ENCODE assay signal across 9 mouse cellular contexts in genomic region chr17:35776811-35777609, GRCm38 (mm10). TPM values are rescaled to one million over a fixed set of nuclear protein-coding genes. Genes with fewer than 3 reads are reported as not detected.
DNase-seq lines count a peak whose midpoint lies in the region; ATAC-seq and TF ChIP-seq lines count a peak whose summit lies in the region.
"Had no signal": no experiment of that assay in that cellular context is flagged by ENCODE, and none has a peak within 500 bp of the region (broad histone marks: within the 10 kb centered on the region; RNA-seq: fewer than 3 reads in every experiment).

No protein-coding gene starts in this region.

- no peak overlapping the region for H3K4me3 ChIP-seq in embryonic facial prominence, embryonic 10.5 days
- H3K4me3 ChIP-seq in intestine, postnatal 0 days (ENCODE audit: low read depth, low read length): no peak overlapping the region
- H3K4me3 ChIP-seq: megakaryocyte, embryonic 14.5 days had no signal

- H3K9me3 ChIP-seq in embryonic facial prominence, embryonic 10.5 days: no peaks in the 10 kb centered on the region
- H3K9me3 ChIP-seq in intestine, postnatal 0 days (ENCODE audit: control insufficient read depth): no peaks in the 10 kb centered on the region
- H3K9me3 ChIP-seq: megakaryocyte, embryonic 14.5 days had no signal

- no peaks in the 10 kb centered on the region for H3K36me3 ChIP-seq in embryonic facial prominence, embryonic 10.5 days (replicated peaks)
- no peaks in the 10 kb centered on the region for H3K36me3 ChIP-seq in intestine, postnatal 0 days (ENCODE audit: control insufficient read depth, insufficient read depth)

- H3K27me3 ChIP-seq in embryonic facial prominence, embryonic 10.5 days (replicated peaks; ENCODE audit: low read depth, poor library complexity, severe bottlenecking): no peaks in the 10 kb centered on the region
- H3K27me3 ChIP-seq in intestine, postnatal 0 days (replicated peaks; ENCODE audit: control insufficient read depth, insufficient read depth, low read length): no peaks in the 10 kb centered on the region

- intact Hi-C loops in left cerebral cortex, postnatal 10 days (cut with DNase I): no loop called here

- TF ChIP-seq CTCF in intestine, postnatal 0 days (IDR thresholded peaks at IDR 0.05; ENCODE audit: low read depth): peak; percentile 31

- WGBS in embryonic facial prominence, embryonic 10.5 days: 69% methylated on average over 13 of the region's 13 CpGs
- WGBS in intestine, postnatal 0 days: 27% methylated on average over 13 of the region's 13 CpGs

- peak; percentile 11 for DNase-seq in embryo, embryonic 10 days (ENCODE audit: low spot score)
- DNase-seq in embryo, embryonic 9.5 days (ENCODE audit: extremely low spot score): no peak
- peak; percentile 48 for DNase-seq in embryonic facial prominence, embryonic 10.5 days (ENCODE audit: low spot score)
- peak; percentile 48 to 86 for DNase-seq in left cerebral cortex, postnatal 10 days (ENCODE audit: extremely low spot score in 1 of 2, low spot score in 2 of 2)
- DNase-seq in monocyte, adult 2 months (ENCODE audit: low read depth in 1 of 2, low spot score in 2 of 2): peak; percentile 67 to 68
- DNase-seq in urinary bladder, adult 2 months (ENCODE audit: low spot score): peak; percentile 35

- peak; percentile 78 for ATAC-seq in granulocyte monocyte progenitor cell, adult 5-6 weeks (replicated peaks; ENCODE audit: poor library complexity, severe bottlenecking)
- peak; percentile 72 for ATAC-seq in intestine, postnatal 0 days

- H3K4me2 ChIP-seq in intestine, postnatal 0 days (replicated peaks; ENCODE audit: low read depth): no peak overlapping the region

- H3K4me1 ChIP-seq in embryonic facial prominence, embryonic 10.5 days: peaks cover 11% of the 10 kb centered on the region
- peaks cover 6% of the 10 kb centered on the region; the same call in 1 of the 2 replicates for H3K4me1 ChIP-seq in intestine, postnatal 0 days (replicated peaks; ENCODE audit: control insufficient read depth, insufficient read depth, low read length)

- no peak overlapping the region for H3K27ac ChIP-seq in embryonic facial prominence, embryonic 10.5 days (replicated peaks)
- peak overlapping the region; percentile 58 for H3K27ac ChIP-seq in intestine, postnatal 0 days (ENCODE audit: low read depth, low read length)

- no peak overlapping the region for H3K9ac ChIP-seq in intestine, postnatal 0 days (ENCODE audit: low read depth, low read length)

RNA-seq across cellular contexts. Expression of gene Ier3, which starts 44.5 kb away (rescaled TPM):
- 3.7 and 4.4 TPM in 2 replicates for polyA plus RNA-seq in embryonic facial prominence, embryonic 10.5 days (2016; fragmentation: Nextera tagmentation; extraction: Ambion mirVana)
- 4.6 and 18.1 TPM in 2 replicates for total RNA-seq in granulocyte monocyte progenitor cell, adult 5-6 weeks (2014; fragmentation: Nextera tagmentation)
- 44.3 and 53.7 TPM in 2 replicates for total RNA-seq in granulocyte monocyte progenitor cell, adult 5-6 weeks (2017)
- 34.6 and 36.9 TPM in 2 replicates for polyA plus RNA-seq in intestine, postnatal 0 days (2015; fragmentation: Nextera tagmentation; extraction: Ambion mirVana)
- total RNA-seq in left cerebral cortex, postnatal 10 days (2021): 1 to 10 TPM; 5.4 to 5.8 TPM
- polyA plus RNA-seq in urinary bladder, adult 2 months (2012; rRNA removed): 55.3 and 73.7 TPM in 2 replicates

RNA-seq across cellular contexts. Expression of gene Flot1, which starts 46.0 kb away (rescaled TPM):
- polyA plus RNA-seq in embryonic facial prominence, embryonic 10.5 days (2016; fragmentation: Nextera tagmentation; extraction: Ambion mirVana): 45.9 and 49.2 TPM in 2 replicates
- total RNA-seq in granulocyte monocyte progenitor cell, adult 5-6 weeks (2014; fragmentation: Nextera tagmentation): 66.8 and 109 TPM in 2 replicates
- total RNA-seq in granulocyte monocyte progenitor cell, adult 5-6 weeks (2017): 58.3 and 63.6 TPM in 2 replicates
- polyA plus RNA-seq in intestine, postnatal 0 days (2015; fragmentation: Nextera tagmentation; extraction: Ambion mirVana): 56.4 and 57.8 TPM in 2 replicates
- total RNA-seq in left cerebral cortex, postnatal 10 days (2021): 100 to 1,000 TPM; 171 to 178 TPM
- polyA plus RNA-seq in urinary bladder, adult 2 months (2012; rRNA removed): 156 and 192 TPM in 2 replicates
